Mouse (Mus musculus) heart, embryonic 15.5 days (tissue): ENCODE results near the gene Cpeb4. TPM values are rescaled to one million over a fixed set of nuclear protein-coding genes. Genes with fewer than 3 reads are reported as not detected.
A peak's percentile ranks its signal among the peaks of the same experiment; 100 is the strongest.

Experiments used
- ATAC-seq: fragments of 200-750 bp; cut with Nextera tagmentation; replicated peaks from 2 replicates; pipeline ENCODE4 v1.8.0; 2017; ENCODE audit warnings: low read depth, moderate TSS enrichment; ENCODE audit not compliant: insufficient number of reproducible peaks, insufficient read depth, low FRiP score
- H3K27ac ChIP-seq: fragments of 300-500 bp; sonication (generic); 2 replicates; pipeline ENCODE4 v1.5.1; 2015; ENCODE audit warnings: mild to moderate bottlenecking, inconsistent platforms
- H3K27me3 ChIP-seq: fragments of 300-500 bp; sonication (generic); 2 replicates; pipeline ENCODE4 v1.6.1; 2015; ENCODE audit warnings: inconsistent platforms
- H3K36me3 ChIP-seq: fragments of 300-500 bp; sonication (generic); 2 replicates; pipeline ENCODE4 v1.6.1; 2015; ENCODE audit warnings: mild to moderate bottlenecking, inconsistent platforms
- H3K4me1 ChIP-seq: fragments of 300-500 bp; sonication (generic); replicated peaks from 2 replicates; pipeline ENCODE4 v1.6.1; 2015; ENCODE audit warnings: inconsistent platforms
- H3K4me2 ChIP-seq: fragments of 300-500 bp; sonication (generic); 2 replicates; pipeline ENCODE4 v1.6.1; 2015; ENCODE audit warnings: inconsistent platforms, mild to moderate bottlenecking, moderate library complexity
- H3K4me3 ChIP-seq: fragments of 300-500 bp; sonication (generic); 2 replicates; pipeline ENCODE4 v1.5.1; 2015; ENCODE audit warnings: mild to moderate bottlenecking, inconsistent platforms
- H3K9ac ChIP-seq: fragments of 300-500 bp; sonication (generic); 2 replicates; pipeline ENCODE4 v1.6.1; 2015; ENCODE audit warnings: mild to moderate bottlenecking, inconsistent platforms
- H3K9me3 ChIP-seq: fragments of 300-500 bp; sonication (generic); replicated peaks from 2 replicates; pipeline ENCODE4 v1.6.1; 2016; ENCODE audit warnings: inconsistent platforms
- WGBS: fragments of 180-500 bp; shearing (Covaris S2); methylation state at CpG from one replicate; pipeline ENCODE4 v1.1.7; 2015; ENCODE audit warnings: mixed read lengths; 5-methylcytosine and 5-hydroxymethylcytosine counted together
- polyA plus RNA-seq: library from polyadenylated mRNA; unstranded; fragments of >200 nt; fragmentation: Nextera tagmentation; extraction: Ambion mirVana; gene quantifications from 2 replicates; pipeline ENCODE4 v1.2.1, GENCODE M21; 2015

The Cpeb4 gene
- polyA plus RNA-seq, result 5.9 and 6.4 TPM in 2 replicates

- H3K4me1 ChIP-seq, result peaks cover 23% of the 10 kb centered on the region
- no peaks in the 10 kb centered on the region for H3K36me3 ChIP-seq
- no peaks in the 10 kb centered on the region for H3K27me3 ChIP-seq
- WGBS, result 50% methylated on average over 4 of the region's 4 CpGs
- peak within 1 kb of the TSS; percentile 76 for H3K9ac ChIP-seq
- H3K4me2 ChIP-seq, result peak within 1 kb of the TSS; percentile 74
- H3K4me3 ChIP-seq, result peak within 1 kb of the TSS; percentile 66
- ATAC-seq, result no peak
- peak within 1 kb of the TSS; percentile 73 for H3K27ac ChIP-seq
- H3K9me3 ChIP-seq, result no peaks in the 10 kb centered on the region
These were observed at the start of gene Cpeb4 for GRCm38 (mm10) chr11:31871911-31872310. Gene Cpeb4 (plus strand): TSS chr11:31872211.

- no peak overlapping the region for H3K9ac ChIP-seq
- H3K9me3 ChIP-seq, result no peaks in the 10 kb centered on the region
- no peak overlapping the region for H3K4me2 ChIP-seq
- H3K27ac ChIP-seq, result no peak overlapping the region
- ATAC-seq, result no peak; the same call in 1 of the 2 replicates
- H3K27me3 ChIP-seq, result no peaks in the 10 kb centered on the region
- H3K4me3 ChIP-seq, result no peak overlapping the region
- no peaks in the 10 kb centered on the region for H3K36me3 ChIP-seq
- peaks cover 11% of the 10 kb centered on the region for H3K4me1 ChIP-seq
- WGBS, result 72% methylated on average over 9 of the region's 9 CpGs
These were observed 49.5 kb upstream of the Cpeb4 start for GRCm38 (mm10) chr11:31822556-31822955.

GRCm38 (mm10) chr11:31823513-31823912 lies 48.5 kb upstream of the Cpeb4 start:
- no peak overlapping the region for H3K27ac ChIP-seq
- no peaks in the 10 kb centered on the region for H3K9me3 ChIP-seq
- H3K27me3 ChIP-seq, result no peaks in the 10 kb centered on the region
- no peaks in the 10 kb centered on the region for H3K36me3 ChIP-seq
- WGBS, result 90% methylated on average over 7 of the region's 7 CpGs
- H3K4me1 ChIP-seq, result peaks cover 13% of the 10 kb centered on the region
- no peak for ATAC-seq
- H3K4me2 ChIP-seq, result no peak overlapping the region
- H3K4me3 ChIP-seq, result no peak overlapping the region
- no peak overlapping the region for H3K9ac ChIP-seq

- 55% methylated on average over 14 of the region's 14 CpGs for WGBS
- ATAC-seq, result peak; percentile 15; the same call in 1 of the 2 replicates
- H3K36me3 ChIP-seq, result no peaks in the 10 kb centered on the region
- no peaks in the 10 kb centered on the region for H3K27me3 ChIP-seq
- H3K9ac ChIP-seq, result no peak overlapping the region
- peaks cover 13% of the 10 kb centered on the region for H3K4me1 ChIP-seq
- H3K27ac ChIP-seq, result no peak overlapping the region
- no peak overlapping the region for H3K4me2 ChIP-seq
- H3K9me3 ChIP-seq, result no peaks in the 10 kb centered on the region
- H3K4me3 ChIP-seq, result no peak overlapping the region
These were observed 47.4 kb upstream of the Cpeb4 start for GRCm38 (mm10) chr11:31824504-31825166.

- no peaks in the 10 kb centered on the region for H3K27me3 ChIP-seq
- no peak overlapping the region for H3K4me3 ChIP-seq
- WGBS, result 69% methylated on average over 4 of the region's 4 CpGs
- no peak overlapping the region for H3K9ac ChIP-seq
- H3K36me3 ChIP-seq, result no peaks in the 10 kb centered on the region
- ATAC-seq, result no peak; the same call in 1 of the 2 replicates
- no peak overlapping the region for H3K4me2 ChIP-seq
- H3K27ac ChIP-seq, result no peak overlapping the region
- peaks cover 14% of the 10 kb centered on the region for H3K4me1 ChIP-seq
- H3K9me3 ChIP-seq, result no peaks in the 10 kb centered on the region
These were observed 43.8 kb upstream of the Cpeb4 start for GRCm38 (mm10) chr11:31828011-31828770.

- no peaks in the 10 kb centered on the region for H3K9me3 ChIP-seq
- H3K36me3 ChIP-seq, result no peaks in the 10 kb centered on the region
- ATAC-seq, result no peak
- H3K9ac ChIP-seq, result no peak overlapping the region
- no peak overlapping the region for H3K4me2 ChIP-seq
- no peak overlapping the region for H3K27ac ChIP-seq
- WGBS, result 79% methylated on average over 2 of the region's 2 CpGs
- peaks cover 19% of the 10 kb centered on the region for H3K4me1 ChIP-seq
- no peak overlapping the region for H3K4me3 ChIP-seq
- H3K27me3 ChIP-seq, result no peaks in the 10 kb centered on the region
These were observed 43.3 kb upstream of the Cpeb4 start for GRCm38 (mm10) chr11:31828771-31829072.

GRCm38 (mm10) chr11:31830213-31831151 lies 41.5 kb upstream of the Cpeb4 start:
- no peaks in the 10 kb centered on the region for H3K9me3 ChIP-seq

GRCm38 (mm10) chr11:31831451-31831850 lies 40.6 kb upstream of the Cpeb4 start:
- H3K9ac ChIP-seq, result no peak overlapping the region
- no peak overlapping the region for H3K4me2 ChIP-seq
- no peak for ATAC-seq
- no peak overlapping the region for H3K27ac ChIP-seq
- no peak overlapping the region for H3K4me3 ChIP-seq
- 67% methylated on average over 5 of the region's 5 CpGs for WGBS
- H3K36me3 ChIP-seq, result no peaks in the 10 kb centered on the region
- H3K4me1 ChIP-seq, result peaks cover 18% of the 10 kb centered on the region
- H3K9me3 ChIP-seq, result no peaks in the 10 kb centered on the region
- no peaks in the 10 kb centered on the region for H3K27me3 ChIP-seq

More at GRCm38 (mm10) chr11:31830213-31831151, 41.5 kb upstream of the Cpeb4 start:
- Histone ChIP-seq H3K9ac (no peak overlapping the region), H3K27ac (peak overlapping the region; percentile 51), H3K4me2 (no peak overlapping the region), H3K4me3 (no peak overlapping the region), H3K36me3 (no peaks in the 10 kb centered on the region), H3K27me3 (no peaks in the 10 kb centered on the region), H3K4me1 (peaks cover 18% of the 10 kb centered on the region)
- WGBS, result 65% methylated on average over 10 of the region's 10 CpGs
- ATAC-seq, result no peak

GRCm38 (mm10) chr11:31831983-31832382 lies 40.0 kb upstream of the Cpeb4 start:
- no peak for ATAC-seq
- no peaks in the 10 kb centered on the region for H3K36me3 ChIP-seq
- H3K4me1 ChIP-seq, result peaks cover 18% of the 10 kb centered on the region
- no peaks in the 10 kb centered on the region for H3K27me3 ChIP-seq
- WGBS, result 89% methylated on average over 5 of the region's 5 CpGs
- H3K4me2 ChIP-seq, result no peak overlapping the region
- H3K4me3 ChIP-seq, result no peak overlapping the region
- no peaks in the 10 kb centered on the region for H3K9me3 ChIP-seq
- H3K27ac ChIP-seq, result no peak overlapping the region
- no peak overlapping the region for H3K9ac ChIP-seq

- ATAC-seq, result no peak
- peaks cover 18% of the 10 kb centered on the region for H3K4me1 ChIP-seq
- no peaks in the 10 kb centered on the region for H3K27me3 ChIP-seq
- H3K36me3 ChIP-seq, result no peaks in the 10 kb centered on the region
- no peak overlapping the region for H3K27ac ChIP-seq
- WGBS, result 66% methylated on average over 7 of the region's 7 CpGs
- H3K9ac ChIP-seq, result no peak overlapping the region
- H3K9me3 ChIP-seq, result no peaks in the 10 kb centered on the region
- H3K4me2 ChIP-seq, result no peak overlapping the region
- H3K4me3 ChIP-seq, result no peak overlapping the region
These were observed 39.5 kb upstream of the Cpeb4 start for GRCm38 (mm10) chr11:31832439-31832980.

- Histone ChIP-seq H3K4me1 (peaks cover 20% of the 10 kb centered on the region), H3K9me3 (no peaks in the 10 kb centered on the region), H3K4me3 (no peak overlapping the region), H3K27ac (no peak overlapping the region), H3K4me2 (no peak overlapping the region), H3K27me3 (no peaks in the 10 kb centered on the region), H3K9ac (no peak overlapping the region), H3K36me3 (no peaks in the 10 kb centered on the region)
- no peak for ATAC-seq
- 73% methylated on average over 2 of the region's 2 CpGs for WGBS
These were observed 38.5 kb upstream of the Cpeb4 start for GRCm38 (mm10) chr11:31833506-31833905.
